Mouse (Mus musculus) cerebellum, adult 11-12 months (tissue): ENCODE results near the gene Prkch.

ENCODE experiments used
- DNase-seq: peaks from one replicate; pipeline ENCODE4 v3.0.0; 2022

Gene Prkch

GRCm38 (mm10) chr12:73805541-73805940 is 220.9 kb downstream of the Prkch start:
- DNase-seq, result no peak

GRCm38 (mm10) chr12:73806003-73806402 is 221.4 kb downstream of the Prkch start:
- DNase-seq, result no peak

DNA sequence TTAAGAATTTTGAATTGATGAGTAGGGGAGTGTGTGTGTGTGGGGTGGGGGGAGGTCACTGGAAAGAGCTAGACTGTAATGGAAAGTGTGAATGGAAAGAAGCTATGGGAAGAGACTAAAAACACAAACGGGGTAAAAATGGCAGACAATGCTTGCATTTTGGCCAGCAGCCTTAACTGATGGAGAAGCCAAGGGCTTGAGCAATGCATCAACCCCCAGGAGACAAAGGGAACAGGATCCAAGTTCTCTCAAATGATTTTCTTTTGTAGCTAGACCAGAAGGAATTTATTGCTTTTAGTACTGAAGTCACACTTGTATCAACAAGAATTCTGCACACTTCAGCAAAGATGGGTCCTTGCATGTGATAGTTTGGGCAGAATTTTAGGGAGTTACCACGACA is 222.6 kb downstream of the Prkch start:
- no peak for DNase-seq

DNA sequence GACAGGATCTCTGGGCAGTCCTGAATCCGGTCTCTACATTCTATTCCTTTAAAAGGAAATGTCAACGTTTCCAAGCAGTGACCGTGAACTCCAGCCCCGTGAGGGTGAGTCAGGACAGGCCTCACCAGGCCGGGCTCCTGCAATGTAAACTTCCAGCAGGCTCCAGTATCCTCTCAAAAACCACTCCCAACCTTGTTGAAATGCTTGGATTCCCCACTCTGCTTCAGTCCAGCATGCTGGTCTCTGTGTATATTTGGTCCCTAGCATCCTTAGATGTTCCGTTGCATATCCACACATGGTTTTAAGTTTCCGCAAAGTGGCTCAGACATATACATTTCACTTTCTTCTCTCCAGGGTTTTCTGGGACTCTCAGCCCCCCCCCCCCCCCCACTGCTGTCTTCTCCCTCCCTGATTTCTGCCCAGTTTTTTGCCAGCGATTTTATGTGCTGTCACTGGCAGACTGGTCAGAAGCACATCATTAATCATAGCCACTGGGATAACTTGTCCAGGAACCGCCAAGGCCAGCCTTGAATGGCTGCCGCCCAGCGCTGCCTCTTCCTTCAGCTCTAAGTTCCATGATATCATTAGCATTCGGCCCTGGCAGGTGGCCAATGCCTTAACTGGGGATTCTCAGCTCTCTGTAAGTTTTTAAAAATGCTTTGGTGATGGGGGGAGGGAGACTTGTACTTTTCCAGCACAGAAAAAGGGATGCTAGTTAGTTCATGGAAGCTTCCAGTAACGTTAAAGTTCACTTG is 225.6 kb downstream of the Prkch start:
- no peak for DNase-seq

DNA sequence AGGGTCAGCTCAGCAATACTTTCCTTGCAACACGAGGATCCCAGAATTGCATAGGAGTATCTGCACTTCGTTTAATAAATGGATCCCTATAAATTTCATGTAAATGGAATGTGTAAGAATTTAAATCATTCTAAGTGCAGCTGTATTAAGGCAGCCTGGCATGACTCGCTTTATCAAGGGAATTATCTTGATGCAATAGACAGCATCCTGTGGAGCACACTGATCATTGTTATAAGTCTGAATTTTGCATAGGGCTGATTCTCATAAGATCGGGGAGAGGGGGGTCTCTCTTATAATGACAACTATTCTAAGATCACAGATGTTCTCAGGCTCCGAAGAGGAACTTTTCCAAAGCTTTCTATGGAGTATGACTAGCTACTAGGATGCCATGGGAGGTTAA is 226.3 kb downstream of the Prkch start:
- no peak for DNase-seq

- no peak for DNase-seq
These were observed 227.6 kb downstream of the Prkch start for GRCm38 (mm10) chr12:73812198-73812597.

DNA sequence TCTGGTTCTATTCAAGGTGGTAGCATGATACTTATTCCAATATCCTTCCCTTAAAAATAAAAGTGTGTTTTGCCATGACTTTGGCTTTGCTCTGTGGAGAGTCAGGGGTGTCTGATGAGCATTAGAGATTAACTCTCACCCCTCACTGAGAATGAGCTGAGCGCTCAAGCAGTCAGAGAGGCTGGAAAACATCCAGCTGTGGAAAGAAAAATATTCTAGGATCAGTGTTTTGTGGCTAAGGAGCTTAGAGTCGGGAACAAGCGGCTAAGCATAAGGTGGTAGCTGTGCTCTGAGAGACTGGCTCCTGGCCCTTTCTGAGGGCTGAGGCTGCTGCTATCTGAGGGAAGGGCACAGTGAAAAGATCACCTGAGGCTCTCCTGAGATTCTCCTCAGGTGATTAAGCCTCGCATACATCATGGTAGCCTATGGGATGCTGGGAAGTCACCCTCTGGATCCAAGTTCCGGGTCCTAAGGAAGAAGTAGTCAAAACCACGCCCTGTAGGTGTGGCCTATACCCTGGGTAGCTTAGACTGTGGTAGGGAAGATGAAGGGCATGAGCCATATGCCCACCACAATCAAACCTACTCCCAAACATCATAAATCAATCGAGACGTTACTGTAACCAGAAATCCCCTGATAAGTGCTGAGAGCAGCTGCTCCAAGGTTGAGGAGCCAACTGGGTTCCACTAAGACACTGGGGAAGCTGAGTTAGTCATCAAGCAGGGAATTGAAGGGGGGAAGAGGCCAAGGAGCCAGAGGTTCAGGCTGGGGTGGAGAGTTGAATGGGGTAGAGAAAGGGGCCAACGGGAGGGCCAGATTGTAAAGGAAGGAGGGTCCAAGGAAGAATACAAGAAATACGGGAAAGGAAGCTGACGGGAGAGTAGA is 228.7 kb downstream of the Prkch start:
- no peak for DNase-seq

DNA sequence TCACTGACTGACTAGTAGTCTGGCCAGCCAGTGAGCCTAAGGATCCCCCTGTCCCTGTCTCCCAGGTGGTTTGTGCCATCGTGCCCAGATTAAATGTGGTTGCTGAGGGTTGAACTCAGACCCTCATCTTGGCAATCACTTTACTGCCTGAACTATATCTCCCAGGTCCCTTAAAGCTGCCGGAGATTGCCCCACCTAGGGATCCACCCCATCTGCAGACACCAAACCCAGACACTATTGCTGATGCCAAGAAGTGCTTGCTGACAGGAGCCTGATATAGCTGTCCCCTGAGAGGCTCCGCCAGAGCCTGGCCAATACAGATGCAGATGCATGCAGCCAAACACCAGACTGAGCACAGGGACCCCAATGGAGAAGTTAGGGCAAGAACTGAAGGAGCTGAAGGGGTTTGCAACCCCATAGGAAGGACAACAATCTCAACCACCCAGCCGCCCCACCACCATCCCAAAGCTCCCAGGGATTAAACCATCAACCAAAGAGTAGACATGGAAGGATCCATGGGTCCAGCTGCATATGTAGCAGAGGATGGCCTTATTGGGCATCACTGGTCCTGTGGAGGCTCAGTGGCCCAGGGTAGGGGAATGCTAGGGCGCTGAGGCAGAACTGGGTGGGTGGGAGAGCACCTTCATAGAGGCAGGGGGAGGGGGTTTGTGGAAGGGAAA is 229.6 kb downstream of the Prkch start:
- DNase-seq, result no peak

GRCm38 (mm10) chr12:73814897-73815296 is 230.3 kb downstream of the Prkch start:
- no peak for DNase-seq

DNA sequence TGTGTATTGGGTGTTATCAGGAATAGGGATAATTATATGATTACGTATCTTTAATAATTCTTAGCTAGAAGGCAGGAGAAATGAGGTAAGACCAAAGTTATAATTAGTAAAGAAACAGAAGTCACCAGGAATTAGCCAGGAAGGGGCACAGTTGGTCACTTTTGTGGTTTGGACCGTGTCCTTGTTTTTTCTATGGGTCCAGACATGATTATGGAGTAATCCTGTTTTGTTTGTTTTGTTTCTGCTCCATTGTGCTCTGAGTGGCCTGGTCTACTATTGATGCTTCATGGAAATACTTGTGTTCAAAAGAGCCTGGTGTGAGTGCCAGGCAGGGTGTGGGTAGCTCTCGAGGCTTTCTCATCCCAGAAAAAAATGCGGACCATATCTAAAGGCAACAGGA is 230.9 kb downstream of the Prkch start:
- DNase-seq, result no peak

DNA sequence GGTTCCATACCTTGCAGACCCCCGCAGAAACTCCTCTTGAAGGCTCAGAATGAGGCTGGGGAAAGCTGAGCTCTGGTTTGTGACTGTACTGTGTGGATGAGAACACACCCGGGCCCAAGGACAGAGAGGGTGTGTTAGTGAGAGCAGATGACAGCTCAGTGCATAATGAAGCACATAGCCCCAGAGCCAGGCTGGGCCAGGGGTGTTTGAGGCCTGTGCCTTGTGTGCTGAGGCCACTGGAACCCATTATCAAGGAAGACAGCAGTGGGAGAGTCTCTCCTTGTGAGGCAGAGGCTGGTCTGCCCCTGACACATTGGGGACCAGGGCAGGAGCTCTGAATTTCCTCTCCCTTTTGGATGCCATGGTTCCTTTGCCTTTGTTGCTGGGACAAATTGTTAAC is 231.3 kb downstream of the Prkch start:
- DNase-seq, result no peak

- no peak for DNase-seq
These were observed 232.3 kb downstream of the Prkch start for GRCm38 (mm10) chr12:73816866-73817265.

DNA sequence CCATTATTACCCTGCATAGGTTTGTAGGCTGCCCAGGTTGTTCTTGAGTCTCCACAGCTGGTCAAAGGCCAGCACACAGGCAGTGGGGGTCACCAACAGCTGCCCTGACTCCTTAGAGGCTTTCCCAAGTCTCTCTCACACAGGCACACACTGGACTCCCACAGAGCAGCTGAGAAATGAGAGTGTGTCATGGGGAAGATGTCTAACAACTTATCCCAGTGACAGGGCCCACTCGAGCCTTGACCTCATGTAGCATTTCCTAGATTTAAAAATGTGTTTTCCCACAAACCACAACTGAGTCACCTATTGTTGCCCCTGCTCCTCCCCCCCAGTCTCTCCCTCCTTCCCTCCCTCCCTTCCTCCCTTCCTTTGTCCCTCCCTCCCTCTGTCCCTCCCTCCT is 234.2 kb downstream of the Prkch start:
- no peak for DNase-seq

DNA sequence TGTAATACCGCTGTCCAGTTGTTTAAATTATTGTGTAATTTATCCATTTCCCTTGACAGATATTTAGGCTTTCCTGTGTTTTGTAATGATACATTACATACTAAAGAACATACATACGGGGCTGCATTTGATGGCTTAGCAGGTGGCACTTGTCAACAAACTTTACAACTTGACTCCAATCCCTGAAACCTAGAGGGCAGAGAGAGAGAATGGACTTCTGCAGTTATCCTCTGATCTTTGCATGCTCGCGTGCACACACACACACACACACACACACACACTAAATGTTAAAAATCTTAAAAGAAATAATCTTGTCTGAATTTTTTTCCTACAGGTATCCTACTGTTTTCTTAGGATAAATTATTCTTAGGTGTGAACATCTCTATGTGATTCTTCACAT is 236.6 kb downstream of the Prkch start:
- no peak for DNase-seq

DNA sequence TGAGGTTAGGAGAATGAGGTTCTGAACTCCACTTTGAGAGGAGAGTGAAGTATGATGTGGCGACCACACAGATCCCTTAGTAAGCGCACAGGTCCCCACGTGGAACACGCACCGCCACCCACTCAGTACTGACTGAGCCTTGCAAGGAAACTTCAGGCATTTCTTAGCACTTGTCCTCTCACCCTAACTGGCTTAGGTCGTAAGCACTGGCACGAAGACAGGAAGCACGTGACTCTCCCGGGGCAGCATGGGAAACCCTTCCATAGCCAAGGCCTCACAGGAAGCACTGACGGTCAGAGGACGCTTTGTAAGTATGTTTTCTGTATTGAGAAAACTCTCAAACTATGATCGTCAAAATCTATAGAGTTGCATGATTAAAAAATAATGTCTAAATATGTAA is 237.7 kb downstream of the Prkch start:
- DNase-seq, result no peak

- DNase-seq, result no peak
These were observed 240.2 kb downstream of the Prkch start for GRCm38 (mm10) chr12:73824828-73825227.
